In the genomic region with DNA sequence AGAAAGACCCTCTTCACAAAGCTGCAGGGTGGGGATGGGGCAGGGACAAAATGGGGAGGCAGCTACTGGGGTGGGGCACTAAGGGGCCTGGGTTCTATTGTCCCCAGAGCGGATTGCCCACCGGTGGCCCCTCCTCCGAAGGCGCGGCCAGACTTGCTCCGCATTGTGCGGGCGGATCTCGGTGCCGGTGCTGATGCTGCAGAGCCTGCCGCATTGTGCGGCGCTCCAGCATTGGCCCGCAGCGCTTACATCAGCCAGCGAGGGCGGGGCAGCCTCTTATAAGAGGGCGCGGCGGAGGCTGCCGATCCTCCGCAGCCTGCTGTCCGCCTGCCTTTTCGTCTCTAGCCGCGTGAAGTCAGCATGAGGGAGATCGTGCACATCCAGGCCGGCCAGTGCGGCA, we compare ENCODE assay signal across 8 mouse cellular contexts. TPM values are rescaled to one million over a fixed set of nuclear protein-coding genes. Genes with fewer than 3 reads are reported as not detected.
DNase-seq lines count a peak whose midpoint lies in the region; ATAC-seq and TF ChIP-seq lines count a peak whose summit lies in the region.

TSS of gene Tubb3 (plus strand) at position 179 of the 400 bp plus-strand sequence.

- peak within 1 kb of the TSS; percentile 23 for H3K4me3 ChIP-seq in intestine, postnatal 0 days (ENCODE audit: low read depth, low read length)
- peak within 1 kb of the TSS; percentile 44 for H3K4me3 ChIP-seq in limb, embryonic 12.5 days (replicated peaks)
- H3K4me3 ChIP-seq in neural tube, embryonic 11.5 days (ENCODE audit: low read depth, low read length): peak within 1 kb of the TSS; percentile 71

- no peak within 1 kb of the TSS for H3K27ac ChIP-seq in intestine, postnatal 0 days (ENCODE audit: low read depth, low read length)
- H3K27ac ChIP-seq in limb, embryonic 12.5 days: no peak within 1 kb of the TSS
- H3K27ac ChIP-seq in neural tube, embryonic 11.5 days (ENCODE audit: low read depth, low read length): peak within 1 kb of the TSS; percentile 95

- ATAC-seq in intestine, postnatal 0 days: peak; percentile 37
- ATAC-seq in limb, embryonic 12.5 days (ENCODE audit: insufficient number of reproducible peaks, insufficient read depth, low FRiP score, low TSS enrichment, low read depth): peak; percentile 52; the same call in 1 of the 2 replicates
- peak; percentile 85 for ATAC-seq in neural tube, embryonic 11.5 days (ENCODE audit: insufficient read depth, low FRiP score, low TSS enrichment)

- peak; percentile 77 for DNase-seq in CD4-positive helper T cell, adult 2 months (ENCODE audit: low read depth, low spot score)
- peak; percentile 99 for DNase-seq in MN1 (ENCODE audit: low spot score)
- DNase-seq in cerebellum, postnatal 10 days: peak; percentile 95 to 97
- DNase-seq in frontal cortex, adult 2 months (ENCODE audit: extremely low spot score in 1 of 2, low spot score in 1 of 2): peak; percentile 85 to 92
- DNase-seq in neural tube, embryonic 11.5 days (ENCODE audit: low spot score): peak; percentile 93
- DNase-seq in urinary bladder, postnatal 25 days (ENCODE audit: low spot score): peak; percentile 21

- no peaks in the 10 kb centered on the region for H3K4me1 ChIP-seq in intestine, postnatal 0 days (replicated peaks; ENCODE audit: control insufficient read depth, insufficient read depth, low read length)
- peaks cover 16% of the 10 kb centered on the region for H3K4me1 ChIP-seq in limb, embryonic 12.5 days (replicated peaks)
- no peaks in the 10 kb centered on the region; the same call in 1 of the 2 replicates for H3K4me1 ChIP-seq in neural tube, embryonic 11.5 days (ENCODE audit: control insufficient read depth, insufficient read depth, low read length)

- no peaks in the 10 kb centered on the region for H3K9me3 ChIP-seq in intestine, postnatal 0 days (ENCODE audit: control insufficient read depth)
- no peaks in the 10 kb centered on the region for H3K9me3 ChIP-seq in limb, embryonic 12.5 days
- H3K9me3 ChIP-seq in neural tube, embryonic 11.5 days (ENCODE audit: control insufficient read depth, low read length): no peaks in the 10 kb centered on the region

- H3K27me3 ChIP-seq in intestine, postnatal 0 days (replicated peaks; ENCODE audit: control insufficient read depth, insufficient read depth, low read length): peaks cover 47% of the 10 kb centered on the region
- H3K27me3 ChIP-seq in limb, embryonic 12.5 days: peaks cover 69% of the 10 kb centered on the region
- H3K27me3 ChIP-seq in neural tube, embryonic 11.5 days (ENCODE audit: control insufficient read depth, insufficient read depth, low read length): peaks cover 7% of the 10 kb centered on the region

- peak within 1 kb of the TSS; percentile 47; the same call in 1 of the 2 replicates for H3K4me2 ChIP-seq in intestine, postnatal 0 days (replicated peaks; ENCODE audit: low read depth)
- H3K4me2 ChIP-seq in limb, embryonic 12.5 days: peak within 1 kb of the TSS; percentile 58
- H3K4me2 ChIP-seq in neural tube, embryonic 11.5 days (ENCODE audit: low read depth): peak within 1 kb of the TSS; percentile 44

- under 1% methylated on average over 29 of the region's 29 CpGs for WGBS in intestine, postnatal 0 days
- WGBS in limb, embryonic 12.5 days: under 1% methylated on average over 29 of the region's 29 CpGs
- WGBS in neural tube, embryonic 11.5 days: under 1% methylated on average over 29 of the region's 29 CpGs

- TF ChIP-seq CTCF in intestine, postnatal 0 days (IDR thresholded peaks at IDR 0.05; ENCODE audit: low read depth): 0 out of 2 replicates have a peak, but pooled peaks have one; percentile 1

- no peaks in the 10 kb centered on the region for H3K36me3 ChIP-seq in intestine, postnatal 0 days (ENCODE audit: control insufficient read depth, insufficient read depth)
- no peaks in the 10 kb centered on the region for H3K36me3 ChIP-seq in limb, embryonic 12.5 days
- no peaks in the 10 kb centered on the region for H3K36me3 ChIP-seq in neural tube, embryonic 11.5 days (ENCODE audit: control insufficient read depth, insufficient read depth, low read length)

- no peak within 1 kb of the TSS for H3K9ac ChIP-seq in intestine, postnatal 0 days (ENCODE audit: low read depth, low read length)
- H3K9ac ChIP-seq in limb, embryonic 12.5 days (replicated peaks): peak within 1 kb of the TSS; percentile 38
- H3K9ac ChIP-seq in neural tube, embryonic 11.5 days (ENCODE audit: low read length): peak within 1 kb of the TSS; percentile 91

RNA-seq across cellular contexts. Expression of gene Tubb3, which starts in this region (rescaled TPM):
- 668 and 684 TPM in 2 replicates for polyA plus RNA-seq in frontal cortex, adult 2 months (2012; rRNA removed)
- polyA plus RNA-seq in intestine, postnatal 0 days (2015; fragmentation: Nextera tagmentation; extraction: Ambion mirVana): 22.5 and 23.9 TPM in 2 replicates
- polyA plus RNA-seq in limb, embryonic 12.5 days (2016; fragmentation: Nextera tagmentation; extraction: Ambion mirVana): 9.1 and 14.4 TPM in 2 replicates
- 872 and 1,012 TPM in 2 replicates for polyA plus RNA-seq in neural tube, embryonic 11.5 days (2014; fragmentation: Nextera tagmentation; extraction: Ambion mirVana)

Comparison
In these comparisons a context has a peak if more than half of its experiments do, and no peak if none do; other contexts are left out.
1. RNA of gene Tubb3 (polyA plus RNA-seq): 872 to 1,012 TPM in neural tube, embryonic 11.5 days and 668 to 684 TPM in frontal cortex, adult 2 months; 22.5 to 23.9 TPM in intestine, postnatal 0 days and 9.1 to 14.4 TPM in limb, embryonic 12.5 days; every median in the first group is over 10 times any median in the second.
2. DNase-seq: peak in every context shown above with its lines; median percentile 99 in MN1; 96 in cerebellum, postnatal 10 days; 93 in neural tube, embryonic 11.5 days; 88 in frontal cortex, adult 2 months; 77 in CD4-positive helper T cell, adult 2 months; 21 in urinary bladder, postnatal 25 days.
3. Peak in every context shown above with its lines, with median percentiles within 50 percentile points of each other: ATAC-seq, H3K4me2 ChIP-seq and H3K4me3 ChIP-seq.